Mouse (Mus musculus) midbrain, embryonic 15.5 days (tissue): Measurements from ENCODE around the gene Setd4. TPM values are rescaled to one million over a fixed set of nuclear protein-coding genes. Genes with fewer than 3 reads are reported as not detected.

ENCODE experiments used
- ATAC-seq: fragments of 200-750 bp; cut with Nextera tagmentation; replicated peaks from 2 replicates; pipeline ENCODE4 v1.8.0; 2017; ENCODE audit warnings: moderate TSS enrichment
- H3K27ac ChIP-seq: fragments of 300-500 bp; sonication (generic); 2 replicates; pipeline ENCODE4 v1.5.1; 2015; ENCODE audit warnings: mild to moderate bottlenecking, inconsistent platforms
- H3K27me3 ChIP-seq: fragments of 300-500 bp; sonication (generic); replicated peaks from 2 replicates; pipeline ENCODE4 v1.6.1; 2015; ENCODE audit warnings: inconsistent platforms
- H3K36me3 ChIP-seq: fragments of 300-500 bp; sonication (generic); replicated peaks from 2 replicates; pipeline ENCODE4 v1.6.1; 2015; ENCODE audit warnings: inconsistent platforms
- H3K4me1 ChIP-seq: fragments of 300-500 bp; sonication (generic); 2 replicates; pipeline ENCODE4 v1.6.1; 2015; ENCODE audit warnings: inconsistent platforms
- H3K4me2 ChIP-seq: fragments of 300-500 bp; sonication (generic); 2 replicates; pipeline ENCODE4 v1.6.1; 2015; ENCODE audit warnings: inconsistent platforms, mild to moderate bottlenecking, moderate library complexity
- H3K4me3 ChIP-seq: fragments of 300-500 bp; sonication (generic); 2 replicates; pipeline ENCODE4 v1.5.1; 2015; ENCODE audit warnings: mild to moderate bottlenecking, inconsistent platforms
- H3K9ac ChIP-seq: fragments of 300-500 bp; sonication (generic); 2 replicates; pipeline ENCODE4 v1.6.1; 2015; ENCODE audit warnings: mild to moderate bottlenecking, inconsistent platforms
- H3K9me3 ChIP-seq: fragments of 300-500 bp; sonication (generic); 2 replicates; pipeline ENCODE4 v1.6.1; 2016; ENCODE audit warnings: inconsistent platforms
- WGBS: fragments of 180-500 bp; shearing (Covaris S2); methylation state at CpG from one replicate; pipeline ENCODE4 v1.1.7; 2015; ENCODE audit warnings: mixed read lengths; 5-methylcytosine and 5-hydroxymethylcytosine counted together
- polyA plus RNA-seq: library from polyadenylated mRNA; unstranded; fragments of >200 nt; fragmentation: Nextera tagmentation; extraction: Ambion mirVana; gene quantifications from 2 replicates; pipeline ENCODE4 v1.2.1, GENCODE M21; 2015

The Setd4 gene
- polyA plus RNA-seq, 1 experiment from 2014 or later = 21.2 TPM

DNA sequence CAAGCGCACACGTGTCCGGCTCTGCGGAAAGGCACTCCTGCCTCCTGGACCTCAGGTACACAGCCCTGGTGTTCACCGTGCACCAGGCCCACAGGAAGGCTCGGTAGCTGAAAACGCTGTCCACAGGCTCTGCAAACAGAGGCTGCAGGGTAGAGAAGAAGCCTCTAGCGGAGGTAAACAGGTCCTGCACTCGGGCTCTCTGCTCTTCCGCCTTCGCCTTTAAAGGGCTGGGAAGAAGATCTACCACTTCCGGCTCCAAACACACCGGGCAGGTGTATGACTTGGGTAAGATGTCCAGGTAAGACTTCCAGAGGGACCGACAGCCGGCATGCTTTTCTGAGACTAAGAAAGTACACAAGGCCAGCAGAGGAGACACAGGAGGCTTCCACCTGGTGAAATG, 12.9 kb downstream of the Setd4 start:
- Histone ChIP-seq H3K4me2 (no peak overlapping the region), H3K9me3 (no peaks in the 10 kb centered on the region), H3K4me3 (no peak overlapping the region), H3K27ac (no peak overlapping the region), H3K9ac (no peak overlapping the region), H3K4me1 (no peaks in the 10 kb centered on the region), H3K36me3 (peaks cover 31% of the 10 kb centered on the region), H3K27me3 (no peaks in the 10 kb centered on the region)
- WGBS = 94% methylated on average over 15 of the region's 15 CpGs
- ATAC-seq = no peak

DNA sequence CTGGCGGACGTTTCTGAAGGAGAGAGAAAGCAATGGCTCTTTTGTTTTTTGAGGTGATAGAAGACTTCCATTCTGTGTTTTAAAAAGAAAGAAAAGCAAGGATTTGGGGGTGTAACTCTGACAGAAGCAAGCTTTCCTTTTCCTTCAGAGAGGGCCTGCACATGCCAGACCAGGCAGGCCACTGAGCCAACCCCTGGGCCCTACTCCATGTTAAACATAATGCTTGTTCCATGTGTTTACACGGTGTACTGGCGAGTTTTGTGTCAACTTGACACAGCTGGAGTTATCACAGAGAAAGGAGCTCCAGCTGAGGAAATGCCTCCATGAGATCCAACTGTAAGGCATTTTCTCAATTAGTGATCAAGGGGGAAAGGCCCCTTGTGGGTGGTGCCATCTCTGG, 15.6 kb downstream of the Setd4 start:
- ATAC-seq = no peak
- H3K36me3 ChIP-seq = peaks cover 35% of the 10 kb centered on the region
- H3K4me1 ChIP-seq = no peaks in the 10 kb centered on the region

DNA sequence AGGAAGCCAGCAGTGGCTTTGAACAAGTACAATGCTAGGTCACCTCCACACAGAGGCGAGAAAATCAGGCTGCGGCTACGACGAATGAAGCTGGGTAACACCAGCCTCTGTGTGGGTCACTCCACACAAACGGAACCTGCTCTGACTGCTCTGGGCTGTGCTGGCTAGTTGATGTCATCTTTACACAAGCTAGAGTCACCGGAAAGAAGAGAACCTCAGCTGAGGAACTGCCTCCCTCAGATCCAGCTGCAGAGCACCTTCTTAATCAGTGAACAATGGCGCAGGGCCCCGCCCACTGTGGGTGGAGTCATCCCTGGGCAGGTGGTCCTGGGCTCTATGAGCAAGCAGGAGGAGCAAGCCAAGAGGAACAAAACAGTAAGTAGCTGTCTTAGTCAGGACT, 17.5 kb downstream of the Setd4 start:
- H3K27me3 ChIP-seq = no peaks in the 10 kb centered on the region
- H3K27ac ChIP-seq = no peak overlapping the region
- WGBS = 63% methylated on average over 8 of the region's 8 CpGs
- ATAC-seq = no peak
- no peak overlapping the region for H3K9ac ChIP-seq
- H3K4me2 ChIP-seq = no peak overlapping the region
- H3K4me3 ChIP-seq = no peak overlapping the region
- no peaks in the 10 kb centered on the region for H3K9me3 ChIP-seq
- H3K36me3 ChIP-seq = peaks cover 35% of the 10 kb centered on the region
- no peaks in the 10 kb centered on the region for H3K4me1 ChIP-seq

More for the DNA sequence above, 15.6 kb downstream of the Setd4 start:
- H3K27ac ChIP-seq = no peak overlapping the region
- WGBS = 67% methylated on average over 4 of the region's 4 CpGs
- no peak overlapping the region for H3K4me3 ChIP-seq
- H3K9me3 ChIP-seq = no peaks in the 10 kb centered on the region
- H3K9ac ChIP-seq = no peak overlapping the region
- H3K4me2 ChIP-seq = no peak overlapping the region
- no peaks in the 10 kb centered on the region for H3K27me3 ChIP-seq

DNA sequence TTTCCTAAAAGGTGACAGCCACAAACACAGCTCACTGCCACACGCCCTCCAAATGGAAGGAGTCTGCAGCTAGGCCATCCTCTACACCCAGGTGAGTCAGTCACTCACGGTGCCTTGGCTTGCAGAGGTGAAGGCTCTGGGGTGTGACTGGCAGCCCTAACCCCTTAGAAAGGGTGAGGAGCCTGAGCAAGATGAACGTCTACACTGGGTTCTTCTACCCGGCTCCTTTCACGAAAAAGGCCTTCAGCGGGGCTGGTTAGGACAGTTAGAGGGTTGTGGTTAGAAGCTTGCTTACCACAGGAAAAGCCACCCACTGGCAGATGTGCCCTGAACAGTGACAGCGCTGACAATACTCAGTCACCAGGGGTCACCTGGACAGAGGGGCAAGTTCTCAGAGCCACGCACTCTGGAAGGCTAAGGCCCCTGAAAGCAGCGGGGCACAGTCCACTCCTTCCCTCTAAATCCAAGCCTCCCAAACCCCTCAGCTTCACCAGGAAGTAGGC, 18.1 kb downstream of the Setd4 start:
- Histone ChIP-seq H3K9ac (no peak overlapping the region), H3K27ac (no peak overlapping the region), H3K4me1 (no peaks in the 10 kb centered on the region), H3K36me3 (peaks cover 29% of the 10 kb centered on the region), H3K4me3 (no peak overlapping the region), H3K4me2 (no peak overlapping the region), H3K9me3 (no peaks in the 10 kb centered on the region), H3K27me3 (no peaks in the 10 kb centered on the region)
- WGBS = 83% methylated on average over 9 of the region's 9 CpGs
- no peak for ATAC-seq

DNA sequence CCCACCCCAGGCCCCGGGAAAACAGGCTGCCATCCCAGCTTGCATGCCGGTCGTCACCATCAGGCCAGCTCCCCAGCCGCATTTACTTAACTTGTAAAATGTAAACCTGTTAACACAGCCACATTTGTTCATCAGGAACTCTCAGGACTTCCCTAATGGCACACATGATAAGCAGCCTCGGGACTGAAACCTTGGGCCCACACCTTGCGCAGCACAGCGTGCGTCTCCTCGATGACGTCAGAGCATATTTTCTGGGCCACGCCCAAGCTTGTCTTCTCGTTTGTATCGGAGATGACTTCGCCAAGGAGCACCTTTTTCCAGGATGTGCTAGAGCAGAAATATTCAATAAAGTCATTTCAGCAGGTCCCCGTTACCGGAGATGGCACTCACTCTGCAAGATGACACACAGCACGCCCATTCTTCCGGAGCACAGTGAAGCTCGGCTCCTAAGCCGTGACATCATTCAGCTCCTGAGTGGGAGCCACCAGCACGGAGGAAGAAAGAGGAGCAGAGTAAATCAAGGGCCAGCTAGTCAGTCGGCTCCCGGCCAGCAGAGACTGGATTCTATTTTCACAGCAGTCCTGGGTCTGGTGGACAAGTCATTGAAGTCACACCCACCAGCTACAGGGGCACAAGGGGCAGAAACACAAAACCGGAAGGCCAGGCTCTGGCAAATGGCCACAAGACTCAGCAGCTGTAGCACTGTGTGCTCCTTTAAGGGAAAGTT, 18.7 kb downstream of the Setd4 start:
- Histone ChIP-seq H3K27ac (no peak overlapping the region), H3K27me3 (no peaks in the 10 kb centered on the region), H3K4me2 (no peak overlapping the region), H3K4me1 (no peaks in the 10 kb centered on the region), H3K36me3 (peaks cover 23% of the 10 kb centered on the region; the same call in 1 of the 2 replicates), H3K4me3 (no peak overlapping the region), H3K9me3 (no peaks in the 10 kb centered on the region), H3K9ac (no peak overlapping the region)
- 91% methylated on average over 24 of the region's 24 CpGs for WGBS
- no peak for ATAC-seq

DNA sequence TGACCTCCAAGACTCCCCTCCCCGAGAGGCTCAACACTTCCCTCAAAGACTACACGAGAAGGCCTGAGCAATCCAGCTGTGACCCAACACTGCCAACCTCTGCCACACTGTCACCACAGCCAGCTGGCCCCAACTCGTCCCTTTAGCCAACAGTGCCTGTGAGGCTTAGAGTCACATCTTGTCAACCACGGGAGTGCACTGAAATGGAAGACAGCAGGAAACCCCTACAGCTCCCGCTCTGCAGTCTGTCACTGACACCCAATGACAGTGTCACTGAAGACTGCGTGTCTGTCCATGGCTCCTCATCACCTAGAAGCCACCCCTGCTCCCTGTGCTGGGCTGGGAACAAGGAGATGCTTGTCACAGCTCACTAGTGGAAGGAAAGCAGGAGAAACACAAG, 22.7 kb downstream of the Setd4 start:
- Histone ChIP-seq H3K36me3 (0 out of 2 replicates have a peak, but pooled peaks cover 14% of the 10 kb centered on the region), H3K9ac (no peak overlapping the region)
- 68% methylated on average over 6 of the region's 6 CpGs for WGBS

DNA sequence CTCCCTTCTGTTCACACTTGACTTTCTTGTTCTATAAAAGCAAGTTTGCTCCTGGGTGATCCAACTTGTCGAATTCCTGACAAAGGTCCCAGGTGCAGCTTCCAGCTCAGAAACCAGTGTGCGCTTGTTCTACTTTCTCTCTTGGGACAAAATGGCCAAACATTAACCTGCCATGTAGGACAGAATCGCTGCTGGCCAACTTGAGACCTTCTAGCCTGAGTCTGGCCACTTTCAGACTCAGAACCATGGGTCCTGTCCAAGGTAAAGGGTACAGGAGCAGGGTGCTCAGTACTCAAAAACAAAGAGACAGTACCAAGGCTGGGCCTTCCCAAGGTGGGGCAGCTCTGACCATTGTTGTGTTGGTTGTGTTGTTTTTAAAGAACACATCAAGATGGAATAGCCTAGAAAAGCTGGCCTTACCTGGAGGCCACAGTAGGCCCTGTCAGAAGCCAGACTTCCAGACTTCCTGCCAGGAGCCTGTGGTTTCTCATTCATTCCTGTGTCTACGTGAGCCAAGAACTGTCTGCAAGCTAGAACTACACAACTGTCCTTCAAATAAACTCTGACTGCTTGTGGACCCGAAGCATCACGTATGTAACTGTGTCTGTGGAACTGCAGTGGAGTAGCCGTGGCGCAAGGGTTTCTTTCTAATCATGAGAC, 25.4 kb downstream of the Setd4 start:
- ATAC-seq = no peak
- WGBS = 89% methylated on average over 8 of the region's 8 CpGs
- Histone ChIP-seq H3K36me3 (no peaks in the 10 kb centered on the region), H3K4me3 (no peak overlapping the region), H3K9me3 (no peaks in the 10 kb centered on the region), H3K27ac (no peak overlapping the region), H3K27me3 (no peaks in the 10 kb centered on the region), H3K4me1 (no peaks in the 10 kb centered on the region), H3K9ac (no peak overlapping the region), H3K4me2 (no peak overlapping the region)

More for the DNA sequence above, 22.7 kb downstream of the Setd4 start:
- no peaks in the 10 kb centered on the region for H3K27me3 ChIP-seq
- no peak overlapping the region for H3K4me3 ChIP-seq
- H3K27ac ChIP-seq = no peak overlapping the region
- no peaks in the 10 kb centered on the region for H3K4me1 ChIP-seq
- no peaks in the 10 kb centered on the region for H3K9me3 ChIP-seq
- no peak overlapping the region for H3K4me2 ChIP-seq
- no peak for ATAC-seq

DNA sequence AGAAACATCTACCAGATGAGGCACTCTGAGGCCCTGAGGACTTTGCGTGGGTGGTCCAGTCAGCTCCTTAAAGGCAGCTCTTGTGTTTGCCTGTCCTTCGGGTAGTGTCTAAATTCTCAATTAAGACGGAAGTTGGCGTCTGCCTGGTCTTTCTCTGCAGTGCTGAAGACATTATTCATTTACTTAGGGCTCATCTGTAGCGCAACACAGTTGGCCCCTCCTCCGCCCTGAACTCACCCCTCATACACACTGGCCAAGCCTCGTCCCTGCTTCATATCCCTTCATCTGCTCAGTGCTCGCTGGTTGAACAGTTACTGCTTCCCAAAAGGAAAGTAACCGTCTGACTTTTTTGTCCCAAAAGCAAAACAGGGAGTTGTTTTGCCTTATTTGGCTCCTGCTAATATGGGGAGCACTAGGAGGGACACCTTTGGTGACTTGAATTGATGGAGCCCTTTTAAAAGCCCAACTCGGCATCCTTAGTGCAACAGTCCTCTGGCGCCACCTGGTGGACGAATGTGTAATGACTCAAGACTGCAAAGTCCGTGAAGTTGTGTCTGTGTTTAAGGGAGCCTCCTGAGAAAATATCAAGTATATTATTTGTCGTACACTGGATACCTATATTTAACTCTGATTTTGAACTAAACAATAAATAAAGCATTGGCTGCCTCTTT, 27.3 kb downstream of the Setd4 start:
- no peak overlapping the region for H3K4me3 ChIP-seq
- WGBS = 33% methylated on average over 14 of the region's 14 CpGs
- H3K4me1 ChIP-seq = no peaks in the 10 kb centered on the region
- H3K36me3 ChIP-seq = no peaks in the 10 kb centered on the region
- H3K9me3 ChIP-seq = no peaks in the 10 kb centered on the region
- no peak overlapping the region for H3K27ac ChIP-seq
- no peak overlapping the region for H3K9ac ChIP-seq
- H3K27me3 ChIP-seq = no peaks in the 10 kb centered on the region
- peak; percentile 58; the same call in 1 of the 2 replicates for ATAC-seq
- no peak overlapping the region for H3K4me2 ChIP-seq

DNA sequence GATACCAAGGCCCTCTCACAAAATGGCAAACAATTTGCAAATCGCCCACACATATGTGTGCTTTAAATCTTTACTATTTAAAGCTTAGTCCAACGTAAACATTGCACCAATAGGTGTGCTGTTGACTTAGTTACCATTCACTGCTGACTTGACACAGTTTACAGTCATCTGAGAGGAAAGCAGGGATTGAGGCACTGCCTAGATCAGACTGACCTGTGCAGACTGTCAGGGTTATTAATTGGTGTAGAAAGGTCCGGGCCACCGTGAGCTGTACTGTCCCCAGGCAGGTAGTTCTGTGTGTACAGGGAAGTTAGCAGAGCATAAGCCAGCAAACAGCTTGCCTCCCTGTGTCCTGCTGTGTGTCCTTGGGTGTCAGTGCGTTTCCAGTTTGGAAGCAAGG, 28.3 kb downstream of the Setd4 start:
- Histone ChIP-seq H3K4me1 (no peaks in the 10 kb centered on the region), H3K9me3 (no peaks in the 10 kb centered on the region), H3K9ac (no peak overlapping the region), H3K27ac (no peak overlapping the region), H3K4me2 (no peak overlapping the region), H3K36me3 (no peaks in the 10 kb centered on the region), H3K27me3 (no peaks in the 10 kb centered on the region), H3K4me3 (no peak overlapping the region)
- 77% methylated on average over 5 of the region's 5 CpGs for WGBS
- no peak for ATAC-seq

DNA sequence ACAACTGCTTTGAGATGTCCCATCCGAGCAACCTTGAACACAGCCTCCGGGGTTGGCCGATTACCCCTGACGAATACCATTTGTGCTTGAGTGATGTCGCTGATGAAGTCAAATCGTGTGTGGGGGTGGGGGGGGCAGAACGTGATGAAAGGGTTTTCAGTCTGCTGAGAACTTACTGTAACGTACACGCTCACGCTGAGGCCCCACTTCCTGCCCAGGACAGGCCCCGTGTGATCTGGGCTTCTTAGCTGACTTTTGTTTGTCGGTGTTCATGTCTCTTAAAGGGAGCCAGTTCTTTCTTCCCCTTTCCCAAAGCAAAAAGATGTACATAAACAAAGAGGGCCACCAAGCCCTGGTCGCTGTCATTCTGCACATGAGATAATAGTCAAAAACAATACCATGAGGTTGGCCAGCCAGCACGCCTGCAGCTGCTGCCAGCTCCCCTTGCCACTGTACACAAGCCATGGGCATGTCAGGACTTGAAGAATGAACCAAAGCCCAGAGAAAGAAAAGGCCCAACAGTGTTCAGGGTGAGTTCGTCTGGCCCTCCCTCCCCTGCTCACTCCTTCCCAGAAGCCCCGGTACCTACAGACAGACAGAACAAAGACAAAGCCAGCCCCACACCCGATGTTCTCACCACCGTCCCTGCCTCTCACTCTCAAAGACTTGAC, 29.2 kb downstream of the Setd4 start:
- H3K9ac ChIP-seq = no peak overlapping the region
- H3K36me3 ChIP-seq = no peaks in the 10 kb centered on the region
- H3K27me3 ChIP-seq = no peaks in the 10 kb centered on the region
- H3K4me1 ChIP-seq = no peaks in the 10 kb centered on the region
- no peak overlapping the region for H3K4me3 ChIP-seq
- no peak overlapping the region for H3K4me2 ChIP-seq
- no peaks in the 10 kb centered on the region for H3K9me3 ChIP-seq
- WGBS = 55% methylated on average over 18 of the region's 18 CpGs
- H3K27ac ChIP-seq = no peak overlapping the region
- ATAC-seq = no peak

DNA sequence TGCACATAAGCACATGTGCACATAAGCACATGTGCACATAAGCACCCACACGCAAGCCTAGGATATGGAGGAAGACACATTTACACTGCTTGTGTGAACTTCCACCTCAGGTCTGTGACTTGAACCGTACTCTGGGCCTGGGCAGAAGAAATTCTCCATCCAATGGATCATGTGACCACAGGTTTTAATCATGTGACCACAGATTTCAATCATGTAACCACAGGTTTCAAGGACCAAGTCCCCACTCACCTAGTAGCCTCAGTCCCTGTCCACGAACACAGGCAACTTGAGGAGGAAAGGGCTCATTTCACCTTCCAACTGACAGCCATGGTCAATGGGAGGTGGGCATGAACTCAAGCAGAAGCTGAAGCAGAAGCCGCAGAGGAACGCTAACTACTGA, 30.4 kb downstream of the Setd4 start:
- Histone ChIP-seq H3K9ac (no peak overlapping the region), H3K9me3 (no peaks in the 10 kb centered on the region), H3K4me2 (no peak overlapping the region), H3K36me3 (no peaks in the 10 kb centered on the region), H3K4me1 (no peaks in the 10 kb centered on the region), H3K27me3 (no peaks in the 10 kb centered on the region), H3K4me3 (no peak overlapping the region), H3K27ac (no peak overlapping the region)
- no peak for ATAC-seq
- WGBS = 97% methylated on average over 5 of the region's 5 CpGs

DNA sequence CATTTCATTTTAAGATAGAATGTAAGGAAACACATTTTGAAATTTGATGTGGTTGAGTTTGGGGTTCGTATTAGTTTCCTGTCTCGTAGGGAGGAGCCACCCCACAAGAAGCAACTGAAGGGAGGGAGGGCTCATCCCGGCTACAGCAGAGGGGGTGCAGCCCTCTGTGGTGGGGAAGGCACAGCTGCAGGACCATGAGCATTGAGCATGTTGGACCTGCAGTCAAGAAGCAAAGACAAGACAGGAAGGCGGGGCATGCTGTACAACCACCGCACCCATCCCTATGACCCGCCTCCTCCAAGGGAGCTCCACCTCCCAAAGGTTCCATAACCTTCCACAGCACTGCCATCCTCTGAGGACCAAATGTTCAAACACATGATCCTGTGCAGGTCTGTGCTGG, 31.5 kb downstream of the Setd4 start:
- ATAC-seq = no peak
- no peak overlapping the region for H3K27ac ChIP-seq
- H3K9me3 ChIP-seq = no peaks in the 10 kb centered on the region
- 96% methylated on average over 6 of the region's 6 CpGs for WGBS
- H3K4me3 ChIP-seq = no peak overlapping the region
- H3K4me1 ChIP-seq = no peaks in the 10 kb centered on the region
- H3K27me3 ChIP-seq = no peaks in the 10 kb centered on the region
- no peak overlapping the region for H3K4me2 ChIP-seq
- no peaks in the 10 kb centered on the region for H3K36me3 ChIP-seq
- no peak overlapping the region for H3K9ac ChIP-seq
